Mouse (Mus musculus): ENCODE measurements around the gene B230219D22Rik.

Gene B230219D22Rik

GRCm38 (mm10) chr13:55727120-55727838 lies 34.4 kb downstream of the B230219D22Rik start, which contains the start of gene Pcbd2:
TSS of gene Pcbd2 (plus strand) at chr13:55727368.
- peak; percentile 85 to 94 for DNase-seq

GRCm38 (mm10) chr13:55727839-55728238 lies 34.9 kb downstream of the B230219D22Rik start:
- DNase-seq: peak; percentile 67 to 80

- no peak for DNase-seq
Observed at GRCm38 (mm10) chr13:55730716-55731115, 37.8 kb downstream of the B230219D22Rik start.

GRCm38 (mm10) chr13:55732121-55732520 lies 39.2 kb downstream of the B230219D22Rik start:
- DNase-seq: no peak

GRCm38 (mm10) chr13:55733628-55734502 lies 40.9 kb downstream of the B230219D22Rik start:
- DNase-seq: no peak

- no peak for DNase-seq
Observed at GRCm38 (mm10) chr13:55737885-55738284, 45.0 kb downstream of the B230219D22Rik start.

- no peak for DNase-seq
Observed at GRCm38 (mm10) chr13:55742306-55742705, 49.4 kb downstream of the B230219D22Rik start.

All from kidney, postnatal 25 days (tissue).